Mouse (Mus musculus) neural tube, embryonic 10.5 days (tissue): Measurements from ENCODE around the gene Utrn.
A peak's percentile ranks its signal among the peaks of the same experiment; 100 is the strongest.
"Not testable (repeated sequence)": the region's sequence is repeated elsewhere in the genome, so short reads cannot be mapped to it uniquely, and the experiment has no call there.

Source experiments
- DNase-seq: peaks from one replicate; pipeline ENCODE4 v3.0.0-alpha.2; 2017; ENCODE audit warnings: low spot score; ENCODE audit errors: extremely low spot score

Gene Utrn

DNA sequence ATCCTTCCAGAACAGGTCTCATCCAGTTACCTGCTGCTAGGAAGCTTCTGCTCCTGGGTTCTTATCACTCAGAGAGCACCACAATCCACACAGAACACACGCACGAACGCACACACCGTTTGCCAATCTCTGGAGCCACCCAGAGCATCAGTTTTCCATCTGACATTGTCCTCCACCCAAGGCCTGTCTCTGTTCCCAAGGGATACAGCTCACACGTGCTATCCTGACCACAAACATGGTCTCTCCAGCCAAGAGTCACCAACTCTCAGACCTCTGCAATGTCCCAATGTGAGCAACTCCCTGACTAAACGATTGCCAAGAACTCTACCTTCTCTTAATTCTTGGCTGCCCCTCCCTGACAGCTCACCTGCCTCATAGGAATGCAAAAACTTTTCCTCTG, 172.5 kb downstream of the Utrn start:
- DNase-seq = no peak

DNA sequence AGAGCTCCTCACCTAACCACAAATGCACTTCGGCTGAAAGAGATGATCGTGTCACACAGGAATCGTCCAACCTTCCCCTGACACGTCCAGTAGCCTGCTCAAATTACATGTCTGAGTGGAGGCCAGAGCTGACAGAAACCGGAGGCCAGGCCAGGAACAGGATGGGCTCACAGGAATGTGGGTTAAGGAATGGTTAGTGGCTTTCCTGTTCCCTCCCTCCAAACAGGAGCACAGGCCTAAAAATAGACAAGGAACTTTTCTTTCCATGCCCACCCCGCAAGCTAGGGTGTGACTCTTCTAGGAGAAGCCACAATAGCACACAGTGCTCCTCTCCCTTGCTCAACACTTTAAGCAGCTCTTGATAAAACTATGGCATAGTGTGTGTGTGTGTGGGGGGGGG, 174.4 kb downstream of the Utrn start:
- DNase-seq = no peak

DNA sequence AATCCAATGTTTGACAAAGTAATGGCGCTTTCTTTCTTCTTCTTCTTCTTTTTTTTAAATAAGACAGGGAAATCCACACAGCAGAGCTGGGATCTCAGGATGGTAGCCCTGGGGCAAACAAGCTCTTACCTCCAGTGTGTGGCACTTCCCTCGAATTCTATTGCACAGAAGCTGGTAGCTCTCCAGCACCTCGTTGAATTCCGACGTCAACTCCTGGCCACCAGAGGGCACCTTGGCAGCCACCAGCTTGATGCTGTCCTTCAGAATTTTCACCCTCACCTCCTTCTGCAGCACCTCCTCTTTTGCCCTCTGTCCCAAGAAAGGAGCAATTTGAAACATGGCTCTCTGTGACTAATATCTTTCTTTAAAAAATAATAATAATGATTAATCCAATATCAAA, 178.6 kb downstream of the Utrn start:
- DNase-seq = peak; percentile 60

- DNase-seq = no peak
Observed at GRCm38 (mm10) chr10:12685683-12686082, 183.5 kb downstream of the Utrn start.

DNA sequence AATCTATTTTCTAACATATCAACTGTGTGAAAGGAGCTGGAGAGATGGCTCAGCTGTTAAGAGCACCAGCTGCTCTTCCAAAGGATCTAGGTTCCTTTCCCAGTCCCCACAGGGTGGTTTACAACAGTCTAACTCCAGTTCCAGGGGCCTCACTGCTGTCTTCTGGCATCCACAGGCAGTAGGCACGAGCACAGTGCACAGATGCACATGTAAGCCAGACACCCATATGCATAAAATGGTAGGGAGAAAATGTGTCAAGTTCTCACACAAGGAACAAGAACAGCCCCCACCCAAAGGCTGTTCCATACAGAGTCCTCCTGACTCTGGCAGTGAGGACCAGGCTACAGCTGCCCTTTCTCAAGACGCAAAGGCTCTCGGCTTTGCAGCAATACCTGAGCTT, 185.1 kb downstream of the Utrn start:
- no peak for DNase-seq

GRCm38 (mm10) chr10:12673309-12673708, 195.9 kb downstream of the Utrn start:
- DNase-seq = no peak

GRCm38 (mm10) chr10:12671608-12672007, 197.6 kb downstream of the Utrn start:
- no peak for DNase-seq

GRCm38 (mm10) chr10:12662035-12662434, 207.1 kb downstream of the Utrn start:
- no peak for DNase-seq

GRCm38 (mm10) chr10:12658023-12658744, 211.0 kb downstream of the Utrn start:
- DNase-seq = no peak

DNA sequence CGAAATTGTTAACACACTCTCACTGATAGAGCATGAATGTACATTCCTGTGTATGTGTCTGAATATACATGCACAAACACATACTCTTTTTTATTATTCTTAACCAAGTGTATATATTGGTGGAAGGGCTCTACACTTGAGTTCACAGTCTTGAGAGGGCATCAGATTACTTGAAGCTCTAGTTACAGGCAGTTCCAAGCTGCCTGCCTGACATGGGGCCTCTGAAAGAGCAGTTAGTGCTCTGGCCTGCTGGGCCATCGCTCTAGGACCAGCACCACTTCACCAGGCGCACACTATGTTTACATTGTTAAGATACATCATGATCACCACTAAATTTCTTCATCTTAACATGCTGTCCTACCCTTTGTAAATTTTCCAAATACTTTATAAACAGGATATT, 216.2 kb downstream of the Utrn start:
- DNase-seq = no peak

GRCm38 (mm10) chr10:12646119-12646518, 223.0 kb downstream of the Utrn start:
- DNase-seq = no peak

DNA sequence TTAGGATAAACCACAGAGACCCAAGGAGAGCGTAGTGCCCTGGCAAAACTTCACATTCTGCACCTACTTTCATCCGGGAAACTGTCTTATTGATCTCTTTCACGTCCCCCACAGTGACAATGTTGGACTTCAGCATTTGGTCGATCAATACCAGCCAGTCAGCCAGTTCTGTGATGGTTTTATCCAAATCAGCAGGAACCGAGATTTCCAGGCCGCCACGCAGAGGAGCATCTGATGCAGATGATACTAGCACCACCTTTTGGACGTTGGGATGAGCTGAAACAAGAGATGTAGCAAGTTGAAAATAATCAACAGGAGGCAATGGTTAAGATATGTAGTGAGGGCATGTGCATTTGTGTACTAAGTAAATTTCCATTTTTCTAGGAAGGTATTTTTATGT, 225.8 kb downstream of the Utrn start:
- no peak for DNase-seq

DNA sequence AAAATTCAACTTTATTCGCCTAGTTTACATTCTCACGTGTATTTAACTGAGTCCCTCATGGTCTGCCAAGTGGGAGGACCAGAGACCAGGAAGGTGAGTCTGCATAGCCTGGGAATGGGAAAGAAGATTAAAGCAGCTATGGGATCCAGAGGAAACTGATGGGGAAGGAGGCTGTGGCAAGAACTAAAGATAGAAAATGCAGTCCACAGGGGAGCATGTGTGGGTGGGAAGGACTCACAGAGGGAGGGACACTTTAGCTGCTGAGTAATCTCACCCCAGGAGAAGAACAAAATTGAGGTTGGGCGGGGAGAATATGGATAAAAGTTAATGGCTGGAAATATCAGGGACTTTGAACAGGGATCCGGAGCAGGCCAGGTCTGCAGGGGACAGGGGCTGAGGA, 229.5 kb downstream of the Utrn start:
- DNase-seq = no peak

DNA sequence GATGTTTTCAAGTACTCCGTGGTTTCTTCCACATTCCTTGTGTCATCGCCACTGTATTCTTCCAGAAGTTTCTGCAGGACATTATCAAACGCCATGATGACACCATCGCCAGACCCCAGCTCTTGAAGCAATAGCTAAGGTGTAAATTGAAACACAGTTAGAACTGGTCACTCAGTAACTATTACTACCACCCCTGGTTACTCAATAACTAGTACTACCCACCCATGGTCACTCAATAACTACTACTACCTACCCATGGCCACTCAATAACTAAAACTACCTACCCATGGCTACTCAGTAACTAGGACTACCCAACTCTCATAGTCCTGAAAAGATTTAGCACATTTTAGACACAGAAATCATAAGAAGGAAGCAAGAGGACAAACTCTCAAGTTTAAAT, 235.2 kb downstream of the Utrn start:
- DNase-seq = no peak

DNA sequence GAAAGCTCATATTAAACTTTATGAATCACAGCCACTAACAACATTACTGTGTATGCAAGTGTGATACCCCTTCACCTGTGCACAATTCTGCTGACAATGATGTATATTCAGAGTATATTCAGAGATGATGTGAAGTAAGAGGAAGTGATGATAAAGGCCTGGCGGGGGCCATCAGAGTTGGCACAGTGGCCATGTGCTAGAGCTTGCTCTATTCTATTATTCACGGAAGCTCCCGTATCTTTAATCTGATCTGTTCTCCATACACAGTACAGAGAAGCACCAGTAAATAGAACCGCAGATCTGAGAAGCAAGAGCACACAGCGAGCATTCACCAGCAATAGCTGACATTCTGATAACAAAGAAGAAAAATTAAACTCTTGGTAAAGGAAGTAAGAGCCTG, 238.2 kb downstream of the Utrn start:
- DNase-seq = no peak

- no peak for DNase-seq
Observed at GRCm38 (mm10) chr10:12618397-12618796, 250.8 kb downstream of the Utrn start.

DNA sequence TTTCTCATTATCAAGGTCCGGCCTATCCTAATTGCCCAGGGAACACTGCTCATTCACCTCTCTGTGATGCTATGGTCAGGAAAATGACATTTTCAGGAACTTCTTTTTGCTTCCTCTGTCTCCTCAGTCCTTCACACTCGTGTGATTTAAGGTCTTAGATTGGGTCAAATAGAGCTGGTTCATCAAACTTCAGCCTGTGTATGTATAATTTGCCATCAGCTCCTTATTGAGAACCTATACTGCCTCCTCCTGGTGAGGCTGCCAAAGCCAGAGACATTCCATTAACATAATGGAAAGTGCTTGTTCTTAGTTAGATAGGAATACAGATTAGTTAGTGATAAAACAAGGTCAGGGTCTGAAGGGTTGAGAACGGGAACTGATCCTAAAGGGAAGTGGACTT, 253.4 kb downstream of the Utrn start:
- peak; percentile 33 for DNase-seq

DNA sequence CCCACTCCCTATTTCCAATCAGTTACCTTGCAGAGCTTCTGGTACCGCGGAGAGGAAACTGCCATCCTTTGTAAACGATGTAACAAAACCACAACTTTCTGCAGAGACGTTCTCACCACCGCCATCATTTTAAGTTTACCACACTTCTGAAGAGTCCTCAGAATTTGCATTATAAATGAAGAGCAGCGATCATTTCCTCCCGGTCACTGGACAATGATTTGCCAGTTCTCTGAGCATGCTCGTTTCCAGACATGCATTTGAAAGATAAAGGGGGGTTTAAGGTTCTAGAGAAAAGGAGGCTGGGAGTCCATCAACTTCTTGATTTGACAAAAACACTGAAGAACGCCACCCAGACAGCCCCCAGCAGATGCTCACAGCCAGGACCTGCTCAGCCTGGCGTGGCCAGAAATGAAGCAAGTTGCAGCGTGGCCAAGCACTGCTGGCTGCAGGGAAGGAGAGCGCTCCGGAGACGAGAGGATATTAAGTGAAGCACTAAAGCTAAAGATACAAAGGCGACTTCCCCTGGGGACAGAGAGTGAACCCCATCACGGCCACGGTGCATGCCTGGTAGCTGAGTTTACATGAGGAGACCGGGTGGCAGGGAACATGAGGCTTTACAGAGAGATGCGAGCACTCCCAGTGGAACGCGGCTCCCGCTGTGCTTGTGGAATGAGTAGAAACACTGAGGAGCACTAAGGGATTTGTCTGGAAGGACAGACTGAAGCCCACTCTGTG, 254.5 kb downstream of the Utrn start:
- DNase-seq = peak; percentile 65

- peak; percentile 65 for DNase-seq
Observed at GRCm38 (mm10) chr10:12612235-12612863, 256.8 kb downstream of the Utrn start.

DNA sequence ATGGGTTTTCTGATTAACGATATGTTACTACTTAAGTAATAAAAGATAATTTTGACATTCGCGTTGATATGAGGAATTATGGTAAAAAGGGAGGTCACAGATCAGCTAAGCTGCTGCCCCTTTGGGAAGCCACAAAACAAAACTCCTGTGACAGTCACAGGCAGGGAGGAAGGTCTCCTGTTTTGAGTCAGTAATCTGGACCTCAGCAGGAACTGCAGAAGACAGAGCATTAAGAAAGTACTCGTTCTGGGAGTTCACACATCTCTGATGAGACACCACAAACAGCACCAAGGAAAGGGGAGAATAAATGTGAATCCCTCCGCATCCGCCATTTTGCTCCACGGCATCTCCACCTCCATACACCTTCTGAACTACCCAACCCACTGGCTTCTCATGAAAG, 259.3 kb downstream of the Utrn start:
- DNase-seq = no peak

- no peak for DNase-seq
Observed at GRCm38 (mm10) chr10:12608634-12609033, 260.5 kb downstream of the Utrn start.

- not testable (repeated sequence) for DNase-seq
Observed at GRCm38 (mm10) chr10:12607180-12607579, 262.0 kb downstream of the Utrn start.

DNA sequence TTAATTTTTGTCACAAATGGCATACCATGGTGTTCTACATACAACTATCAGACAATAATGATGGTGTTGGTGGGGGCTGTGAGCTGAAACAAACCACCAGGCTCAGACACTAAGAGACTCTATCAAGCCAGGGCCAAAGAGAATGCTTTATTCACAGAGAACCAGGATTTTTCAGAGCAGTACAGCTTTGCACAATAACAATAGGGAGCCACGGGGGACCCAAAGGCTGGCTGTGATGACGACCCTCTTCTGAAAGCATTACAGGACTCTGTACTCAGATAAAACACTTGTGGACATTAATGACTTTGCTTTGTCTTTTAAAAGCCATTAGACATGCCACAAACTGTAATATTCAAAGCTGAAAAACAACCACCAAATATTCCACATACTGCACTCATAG, 273.8 kb downstream of the Utrn start:
- DNase-seq = no peak
